Mouse (Mus musculus): ENCODE measurements around the gene Plcb1. TPM values are rescaled to one million over a fixed set of nuclear protein-coding genes. Genes with fewer than 3 reads are reported as not detected.
A peak's percentile ranks its signal among the peaks of the same experiment; 100 is the strongest.

Plcb1 gene
- total and polyA plus RNA-seq, 3 experiments: 39.3 to 80.4 (median 69.9) TPM

DNA sequence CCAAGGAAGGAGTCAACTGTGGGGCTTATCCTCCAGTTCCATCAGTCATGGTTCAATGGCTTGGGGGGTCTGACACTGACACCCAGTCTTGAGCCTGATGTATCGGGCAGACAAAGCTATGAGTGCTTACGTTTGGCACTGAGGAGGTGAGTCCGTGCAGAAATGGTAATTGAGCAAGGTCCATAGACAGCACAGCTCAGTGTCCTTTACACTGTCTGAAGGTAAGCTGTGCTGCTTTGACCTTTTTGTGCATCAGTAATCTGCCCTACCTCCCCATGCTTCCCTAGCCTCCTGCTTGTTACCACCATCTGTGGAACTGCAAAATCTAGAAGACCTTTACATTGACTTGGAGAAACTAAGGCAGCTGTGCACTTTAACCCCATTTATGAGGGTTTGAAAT, 127.7 kb downstream of the Plcb1 start:
- DNase-seq: peak; percentile 38

DNA sequence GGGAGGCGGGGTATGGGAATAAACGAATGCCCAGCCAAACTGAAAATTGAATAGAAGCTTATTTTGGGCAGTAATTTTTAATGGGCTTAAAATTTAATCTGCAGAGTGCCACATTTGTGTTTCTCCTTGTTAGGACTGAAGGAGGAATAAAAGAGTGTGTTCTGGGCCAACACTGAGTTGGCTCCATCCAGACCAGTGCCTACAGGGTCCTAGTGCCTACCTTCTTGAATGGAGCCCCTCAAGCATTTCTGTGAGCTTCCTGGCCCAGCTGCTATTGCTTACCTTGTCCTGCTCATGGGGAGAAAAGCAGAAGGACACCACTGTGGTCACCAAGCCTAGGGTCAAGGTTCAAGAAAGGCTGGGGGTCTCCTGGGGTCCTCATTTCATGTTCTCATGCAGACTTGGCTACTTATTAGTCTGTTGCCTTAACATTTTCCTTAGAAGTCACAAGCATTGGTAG, 128.3 kb downstream of the Plcb1 start:
- no peak for DNase-seq

GRCm38 (mm10) chr2:134915035-134915434, 129.2 kb downstream of the Plcb1 start:
- no peak for DNase-seq

DNA sequence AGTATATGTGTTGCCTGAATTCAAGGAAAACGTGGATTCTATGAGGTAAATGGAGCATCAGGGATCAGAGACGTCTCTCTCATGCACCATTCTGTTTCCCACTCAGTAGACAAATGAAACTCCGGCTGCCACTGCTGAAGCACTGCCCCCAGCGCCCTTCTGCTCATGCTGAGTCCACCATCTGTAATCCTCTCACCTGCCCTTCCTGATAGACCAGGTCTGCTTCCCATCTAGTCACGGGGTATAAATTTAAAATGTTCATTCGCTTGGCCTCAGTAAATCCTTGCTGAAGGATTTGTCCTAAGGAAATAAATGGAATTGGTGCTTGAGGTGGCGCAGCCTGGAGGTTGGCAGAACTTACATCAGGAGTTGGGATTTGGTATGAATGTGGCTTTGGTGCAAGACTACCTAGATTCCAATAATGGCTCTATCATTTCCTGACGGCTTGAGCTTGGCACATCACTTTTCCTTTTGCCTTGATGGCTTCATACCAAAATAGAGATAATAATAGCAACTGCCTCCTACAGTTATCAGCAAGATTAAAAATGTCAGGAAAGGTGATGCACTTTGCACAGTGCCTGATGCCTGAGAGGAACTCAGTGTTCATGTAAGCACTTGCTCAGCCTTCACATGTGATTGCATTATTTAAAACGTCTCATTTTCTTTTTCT, 134.9 kb downstream of the Plcb1 start:
- no peak for DNase-seq

GRCm38 (mm10) chr2:134922636-134923375, 136.9 kb downstream of the Plcb1 start:
- no peak for DNase-seq

GRCm38 (mm10) chr2:134924143-134924655, 138.3 kb downstream of the Plcb1 start:
- no peak for DNase-seq

- DNase-seq: no peak
Observed at GRCm38 (mm10) chr2:134926266-134926665, 140.4 kb downstream of the Plcb1 start.

DNA sequence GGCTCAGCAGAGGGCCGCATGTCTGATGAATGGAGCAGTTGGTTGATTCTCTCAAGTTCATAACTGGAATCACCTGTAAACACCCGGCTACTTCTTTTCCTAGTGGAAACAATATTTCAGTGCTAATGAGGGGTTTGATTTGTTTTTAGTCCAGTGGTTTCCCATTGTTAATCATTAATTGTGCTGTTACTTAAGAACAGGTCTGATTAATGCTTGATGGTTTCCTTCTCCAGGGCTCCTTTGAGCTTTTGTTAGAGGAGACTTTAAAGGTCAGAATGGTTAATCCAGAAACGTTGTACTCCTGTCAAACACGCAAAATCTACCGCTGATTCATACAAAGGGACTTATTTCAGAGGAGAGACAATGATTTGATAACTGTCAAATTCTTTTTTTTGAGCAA, 141.2 kb downstream of the Plcb1 start:
- no peak for DNase-seq

DNA sequence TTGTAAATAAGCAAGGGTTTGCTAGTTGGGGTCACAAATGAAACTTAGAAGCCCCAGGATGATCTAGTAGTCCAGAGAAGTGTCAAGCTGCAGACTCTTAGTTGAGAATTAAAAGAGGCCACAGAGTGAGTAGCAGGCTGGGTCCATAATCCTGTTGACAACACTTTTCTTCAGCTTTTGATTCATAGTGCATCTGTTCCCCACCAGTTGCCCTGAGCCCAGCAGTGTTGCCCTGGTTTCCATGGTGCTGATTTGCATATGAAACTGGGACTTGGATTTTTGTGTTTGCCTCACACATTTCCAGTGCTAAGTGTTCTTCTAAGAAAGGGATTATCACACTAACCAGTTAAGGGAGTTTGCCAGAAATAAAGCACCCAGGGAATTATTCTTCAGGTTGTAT, 143.6 kb downstream of the Plcb1 start:
- DNase-seq: no peak

GRCm38 (mm10) chr2:134930961-134931360, 145.1 kb downstream of the Plcb1 start:
- no peak for DNase-seq

DNA sequence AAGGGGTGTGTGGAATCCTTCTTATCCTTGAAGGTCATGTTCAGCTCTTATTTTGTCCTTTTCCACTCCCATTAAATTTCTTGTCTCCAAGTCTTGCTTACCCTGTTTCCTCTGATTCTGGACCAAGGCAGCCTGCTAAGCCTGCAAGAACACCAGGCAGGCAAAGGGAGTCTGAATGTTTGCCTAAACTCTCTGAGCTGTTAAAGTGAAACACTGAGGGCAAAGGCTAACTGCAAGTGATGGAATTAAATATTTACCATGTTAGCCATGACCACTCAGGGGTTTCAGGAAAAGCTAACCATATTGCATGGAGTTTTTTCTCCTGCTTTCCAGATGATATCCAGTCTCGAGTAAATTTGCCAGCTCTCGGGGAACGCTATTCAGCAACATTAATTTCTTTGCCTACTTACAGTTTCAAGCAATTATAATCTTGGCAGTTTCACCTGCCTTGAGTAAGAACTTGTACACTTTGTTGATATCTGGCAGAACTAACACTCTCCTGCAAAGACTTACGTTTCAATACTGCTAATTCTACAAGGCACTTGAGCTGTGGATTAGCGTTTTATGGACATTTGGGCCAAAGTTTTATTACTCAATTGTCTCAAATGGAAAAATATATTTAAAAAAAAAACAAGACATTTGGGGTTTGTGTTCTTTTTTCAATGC, 146.0 kb downstream of the Plcb1 start:
- DNase-seq: no peak

- no peak for DNase-seq
Observed at GRCm38 (mm10) chr2:134935469-134935868, 149.6 kb downstream of the Plcb1 start.

GRCm38 (mm10) chr2:134935970-134936649, 150.2 kb downstream of the Plcb1 start:
- no peak for DNase-seq

GRCm38 (mm10) chr2:134937666-134938065, 151.8 kb downstream of the Plcb1 start:
- no peak for DNase-seq

GRCm38 (mm10) chr2:134942039-134942438, 156.2 kb downstream of the Plcb1 start:
- DNase-seq: no peak

DNA sequence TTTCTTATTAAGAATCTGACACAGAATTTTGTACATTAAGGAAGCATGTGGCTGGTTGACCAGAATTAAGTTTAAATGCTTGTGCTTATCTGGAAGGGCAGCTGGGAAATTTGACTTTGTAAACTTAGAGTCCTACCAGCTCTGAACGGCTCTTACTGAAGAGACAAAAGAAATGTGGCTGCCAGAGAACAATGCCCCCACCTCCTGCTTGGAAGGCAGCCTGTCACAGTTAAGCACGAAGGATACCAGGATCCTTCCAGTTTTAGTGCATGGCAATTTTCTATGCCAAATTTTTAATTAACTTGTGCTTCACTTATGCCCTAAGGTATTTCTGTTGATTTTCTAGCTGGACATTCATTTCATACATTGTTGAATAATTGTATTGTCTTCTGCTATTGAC, 157.1 kb downstream of the Plcb1 start:
- no peak for DNase-seq

DNA sequence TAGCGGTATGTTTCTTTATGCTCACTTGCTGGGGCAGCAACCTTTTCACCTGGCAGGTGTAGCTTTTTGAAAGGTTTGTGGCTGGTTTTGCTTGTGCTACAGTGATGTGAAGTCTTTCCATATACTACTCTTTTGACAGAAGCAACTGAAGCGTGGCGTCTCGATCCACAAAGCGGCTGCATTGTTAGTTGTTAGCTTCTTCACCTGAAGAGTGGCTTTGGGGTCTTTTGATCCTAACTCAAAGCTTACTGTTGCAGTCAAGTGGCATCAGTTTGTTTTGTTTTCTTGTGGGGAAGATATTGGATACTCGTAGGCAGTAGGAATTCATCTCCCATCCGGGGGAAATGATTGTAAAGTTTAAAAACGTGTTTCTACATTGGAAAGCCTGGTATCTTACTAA, 160.5 kb downstream of the Plcb1 start:
- DNase-seq: no peak

DNA sequence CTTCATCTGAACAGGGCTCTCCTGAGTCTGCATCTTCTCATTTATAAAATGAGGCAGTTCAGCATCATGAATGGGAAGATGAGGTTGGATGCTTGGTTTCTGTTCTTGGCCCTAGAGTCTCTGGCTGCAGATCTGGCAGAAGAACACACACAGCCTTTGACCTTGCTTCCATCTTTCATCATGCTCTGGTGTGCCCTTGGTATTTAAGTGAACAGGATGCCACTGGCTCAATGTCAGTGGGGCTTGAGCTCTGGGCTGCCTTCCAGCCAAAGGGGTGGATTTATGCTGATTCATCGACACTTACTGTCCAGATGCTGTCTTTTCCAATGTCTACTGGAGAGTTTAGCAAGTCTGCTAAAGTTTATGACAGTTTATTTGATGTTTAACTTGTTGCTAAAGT, 161.0 kb downstream of the Plcb1 start:
- peak; percentile 93 for DNase-seq

DNA sequence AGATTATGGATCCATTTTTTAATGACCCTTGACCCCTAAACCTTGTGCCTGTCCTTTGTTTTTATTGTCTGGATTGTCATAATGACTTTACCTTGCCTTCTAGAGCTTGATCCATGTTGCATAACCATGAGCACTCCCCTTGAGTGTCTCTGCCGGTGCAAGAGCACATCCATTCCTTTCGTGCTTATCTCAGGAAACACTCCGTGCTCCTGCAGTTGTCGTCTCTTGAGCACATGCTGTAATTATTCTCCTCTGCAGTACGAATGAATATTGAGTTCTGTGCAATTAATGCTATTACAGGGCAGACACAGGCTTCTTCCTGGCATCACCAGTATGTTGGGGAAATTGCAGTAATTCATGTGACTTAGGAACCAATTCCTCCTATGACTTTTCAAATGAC, 166.2 kb downstream of the Plcb1 start:
- no peak for DNase-seq

DNA sequence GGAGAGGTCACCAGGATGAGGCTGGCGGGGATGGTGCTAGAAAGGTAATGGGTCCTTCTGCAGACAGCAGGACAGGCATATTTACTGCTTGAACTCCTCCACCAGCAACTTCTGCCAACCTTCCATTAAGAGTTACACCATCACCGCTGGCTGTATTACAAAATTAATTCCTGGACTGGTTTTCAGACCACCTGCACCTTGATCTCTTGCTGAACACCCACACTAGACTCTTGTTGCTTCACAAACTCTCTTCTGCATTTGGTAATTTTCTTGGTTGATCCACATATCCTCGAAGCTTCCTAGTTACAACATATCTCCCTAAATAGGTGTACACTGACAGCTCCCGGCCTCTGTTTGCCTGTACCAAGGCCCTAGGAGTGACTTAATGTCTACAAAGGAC, 170.6 kb downstream of the Plcb1 start:
- DNase-seq: no peak

DNA sequence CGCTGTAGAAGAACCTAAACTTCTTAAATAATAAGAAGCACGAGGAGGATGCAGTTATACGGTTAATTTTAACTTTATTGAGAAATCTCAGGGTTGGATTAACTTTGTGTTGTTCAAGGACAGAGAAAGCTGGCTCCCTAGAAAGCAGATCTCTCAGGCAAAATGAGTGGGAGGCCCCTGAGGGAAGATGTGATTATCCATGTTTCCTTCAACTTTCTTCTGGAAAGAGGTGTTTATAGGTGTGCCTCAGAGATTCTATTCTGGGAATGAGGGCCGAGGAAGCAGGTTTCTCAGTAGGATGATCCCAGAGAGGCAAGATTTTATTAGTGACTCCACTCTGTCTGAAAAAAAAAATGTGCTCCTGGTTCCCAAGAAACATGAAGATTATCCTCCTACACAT, 180.3 kb downstream of the Plcb1 start:
- DNase-seq: no peak

DNA sequence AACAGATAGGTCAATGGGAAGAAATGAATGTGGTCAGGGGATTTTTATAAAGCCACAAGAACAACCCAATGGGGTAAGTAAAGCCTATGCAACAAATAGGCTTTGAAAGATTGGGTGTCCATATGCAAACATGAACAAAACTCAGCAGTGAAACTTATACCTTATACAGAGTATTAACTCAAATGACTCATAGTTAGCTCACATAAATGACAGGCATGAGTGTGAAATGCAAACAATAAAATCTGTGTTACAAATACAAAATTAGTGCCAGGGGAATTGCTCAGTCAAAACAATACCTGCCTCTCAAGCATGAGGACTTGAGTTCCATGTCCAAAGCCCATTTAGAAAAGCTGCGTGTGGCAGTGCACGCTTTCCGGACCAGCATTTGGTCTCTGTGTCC, 182.5 kb downstream of the Plcb1 start:
- DNase-seq: no peak
